Mouse (Mus musculus): ENCODE results near the gene Tmc3. TPM values are rescaled to one million over a fixed set of nuclear protein-coding genes. Genes with fewer than 3 reads are reported as not detected.

Tmc3 gene
- polyA plus RNA-seq, 1 experiment from 2014 or later: 0.38 TPM

GRCm38 (mm10) chr7:83632682-83633120, 48.0 kb downstream of the Tmc3 start:
- peaks cover 27% of the 10 kb centered on the region for H3K4me1 ChIP-seq
- H3K9me3 ChIP-seq (replicated peaks): no peaks in the 10 kb centered on the region
- peaks cover 14% of the 10 kb centered on the region for H3K36me3 ChIP-seq
- peak overlapping the region; percentile 75 for H3K4me3 ChIP-seq
- DNase-seq (ENCODE audit: low spot score): no peak
- 62% methylated on average over 6 of the region's 6 CpGs for WGBS
- H3K27ac ChIP-seq (replicated peaks): no peak overlapping the region
- 0 out of 2 replicates have a peak, but pooled peaks cover 5% of the 10 kb centered on the region for H3K27me3 ChIP-seq (ENCODE audit: low read depth, poor library complexity, severe bottlenecking)

DNA sequence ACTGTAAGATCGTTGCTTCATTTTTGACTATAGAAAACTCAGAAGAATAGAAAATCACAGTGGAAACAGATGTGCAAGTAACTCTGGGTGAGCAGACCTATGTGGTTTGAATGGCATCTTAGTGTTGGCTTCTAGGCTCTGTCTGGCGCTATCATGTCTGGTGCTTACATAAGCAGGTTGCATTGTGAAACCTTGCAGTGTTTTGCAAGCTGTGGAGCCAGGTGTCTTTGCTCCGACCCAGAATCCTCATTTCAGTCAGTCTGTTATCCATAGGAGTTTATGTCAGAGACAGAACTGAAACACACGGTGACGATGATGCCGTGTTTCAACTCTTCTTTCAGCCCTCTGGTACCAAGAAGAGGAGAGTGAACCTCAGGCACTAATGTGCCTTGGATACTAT, 49.1 kb downstream of the Tmc3 start:
- Histone ChIP-seq H3K27ac (replicated peaks) (no peak overlapping the region), H3K9me3 (replicated peaks) (no peaks in the 10 kb centered on the region), H3K36me3 (peaks cover 22% of the 10 kb centered on the region), H3K4me3 (no peak overlapping the region), H3K27me3 (ENCODE audit: low read depth, poor library complexity, severe bottlenecking) (0 out of 2 replicates have a peak, but pooled peaks cover 5% of the 10 kb centered on the region), H3K4me1 (peaks cover 27% of the 10 kb centered on the region)
- no peak for DNase-seq (ENCODE audit: low spot score)
- 93% methylated on average over 6 of the region's 6 CpGs for WGBS

DNA sequence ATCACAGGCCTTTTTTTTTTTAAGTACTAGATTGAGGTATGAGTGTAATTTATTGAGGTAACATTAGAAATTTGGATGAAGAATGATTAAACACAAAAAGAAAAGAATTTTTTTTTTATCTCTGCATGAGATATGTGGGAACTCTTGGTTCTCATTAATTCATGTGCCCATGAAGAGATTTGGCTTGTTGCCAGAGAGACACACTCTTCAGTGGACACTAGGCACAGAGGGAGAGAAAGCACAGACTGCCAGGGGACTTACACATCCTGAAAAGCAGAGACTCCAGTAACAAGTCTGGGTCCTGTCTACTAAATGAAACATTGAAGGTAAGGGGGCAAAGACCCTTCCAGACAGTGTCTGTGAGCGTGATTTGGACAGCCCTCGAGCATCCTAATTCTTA, 51.0 kb downstream of the Tmc3 start:
- Histone ChIP-seq H3K9me3 (replicated peaks) (no peaks in the 10 kb centered on the region), H3K27me3 (ENCODE audit: low read depth, poor library complexity, severe bottlenecking) (0 out of 2 replicates have a peak, but pooled peaks cover 5% of the 10 kb centered on the region), H3K27ac (replicated peaks) (no peak overlapping the region), H3K4me3 (no peak overlapping the region), H3K36me3 (peaks cover 31% of the 10 kb centered on the region), H3K4me1 (peaks cover 27% of the 10 kb centered on the region)
- DNase-seq (ENCODE audit: low spot score): no peak
- WGBS: 95% methylated on average over 2 of the region's 2 CpGs

GRCm38 (mm10) chr7:83636425-83636824, 51.7 kb downstream of the Tmc3 start:
- Histone ChIP-seq H3K36me3 (peaks cover 36% of the 10 kb centered on the region), H3K27me3 (ENCODE audit: low read depth, poor library complexity, severe bottlenecking) (0 out of 2 replicates have a peak, but pooled peaks cover 5% of the 10 kb centered on the region), H3K4me3 (no peak overlapping the region), H3K27ac (replicated peaks) (no peak overlapping the region), H3K4me1 (peaks cover 25% of the 10 kb centered on the region), H3K9me3 (replicated peaks) (no peaks in the 10 kb centered on the region)
- DNase-seq (ENCODE audit: low spot score): no peak
- WGBS: 89% methylated on average over 8 of the region's 8 CpGs

DNA sequence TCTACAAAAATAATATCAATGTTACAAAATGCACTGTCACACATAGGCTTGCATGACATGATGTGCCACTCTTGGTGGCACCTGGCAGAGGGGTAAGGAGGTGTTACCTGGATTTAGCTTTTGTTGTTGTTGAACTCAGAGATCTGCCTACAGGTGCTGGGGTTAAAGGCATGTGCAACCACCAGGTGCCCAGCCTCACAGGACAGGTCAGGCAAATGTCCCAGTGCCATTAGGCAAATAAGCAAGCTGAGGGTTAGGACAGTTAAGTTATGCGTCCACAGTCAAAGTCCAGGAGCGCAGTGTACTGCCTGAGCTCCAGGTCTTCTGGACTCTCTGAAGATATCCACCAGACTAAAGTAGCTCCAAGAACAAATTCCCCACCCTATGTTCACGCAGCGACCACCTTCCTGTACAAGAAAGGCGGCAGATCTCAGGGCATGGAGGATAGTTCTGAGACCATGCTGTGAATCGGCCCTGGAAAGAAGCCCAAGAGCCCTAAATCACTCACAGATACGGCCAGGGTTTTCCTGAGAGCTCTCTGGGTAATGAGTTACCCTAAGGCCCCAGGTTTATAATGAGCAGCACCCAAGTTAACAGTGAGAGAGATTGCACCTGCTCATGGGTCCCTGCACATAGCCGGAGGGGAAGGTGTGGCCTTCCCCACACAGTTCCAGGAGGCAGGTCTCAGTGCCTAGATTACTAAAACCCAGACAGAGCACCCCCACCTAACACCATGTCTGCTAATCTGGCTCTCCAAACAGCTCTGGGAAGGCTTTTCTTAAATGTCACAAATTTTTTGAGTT, 53.3 kb downstream of the Tmc3 start:
- Histone ChIP-seq H3K36me3 (peaks cover 36% of the 10 kb centered on the region), H3K4me1 (peaks cover 12% of the 10 kb centered on the region), H3K9me3 (replicated peaks) (no peaks in the 10 kb centered on the region), H3K4me3 (no peak overlapping the region), H3K27ac (replicated peaks) (no peak overlapping the region), H3K27me3 (ENCODE audit: low read depth, poor library complexity, severe bottlenecking) (no peaks in the 10 kb centered on the region)
- 93% methylated on average over 8 of the region's 8 CpGs for WGBS
- no peak for DNase-seq (ENCODE audit: low spot score)

DNA sequence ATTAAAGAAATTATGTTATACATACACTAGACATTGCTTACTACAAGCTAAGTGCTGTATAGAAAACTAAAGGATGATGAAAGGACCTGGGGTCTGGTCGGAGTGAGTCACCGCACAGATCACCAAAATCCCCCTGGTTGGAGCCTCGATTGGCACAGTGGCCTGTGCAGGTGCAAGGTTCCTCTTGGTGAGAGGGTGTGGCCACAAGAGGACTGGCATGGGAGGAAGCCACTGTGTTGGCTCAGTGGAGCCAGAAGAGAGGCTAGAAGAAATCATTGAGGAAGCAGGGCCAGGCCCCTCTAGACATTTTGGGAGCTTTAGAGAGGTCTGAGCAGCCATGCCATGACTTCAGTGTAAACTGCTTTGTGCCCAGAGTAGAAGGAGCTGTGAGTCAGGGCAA, 54.4 kb downstream of the Tmc3 start:
- 92% methylated on average over 3 of the region's 3 CpGs for WGBS
- Histone ChIP-seq H3K27me3 (ENCODE audit: low read depth, poor library complexity, severe bottlenecking) (no peaks in the 10 kb centered on the region), H3K36me3 (peaks cover 38% of the 10 kb centered on the region), H3K4me1 (peaks cover 6% of the 10 kb centered on the region), H3K9me3 (replicated peaks) (no peaks in the 10 kb centered on the region), H3K4me3 (no peak overlapping the region), H3K27ac (replicated peaks) (no peak overlapping the region)
- DNase-seq (ENCODE audit: low spot score): no peak

GRCm38 (mm10) chr7:83640581-83640980, 55.9 kb downstream of the Tmc3 start:
- no peaks in the 10 kb centered on the region for H3K9me3 ChIP-seq (replicated peaks)
- H3K27me3 ChIP-seq (ENCODE audit: low read depth, poor library complexity, severe bottlenecking): no peaks in the 10 kb centered on the region
- 85% methylated on average over 5 of the region's 5 CpGs for WGBS
- H3K4me3 ChIP-seq: no peak overlapping the region
- H3K27ac ChIP-seq (replicated peaks): no peak overlapping the region
- DNase-seq (ENCODE audit: low spot score): no peak
- H3K4me1 ChIP-seq: peaks cover 6% of the 10 kb centered on the region
- H3K36me3 ChIP-seq: peaks cover 36% of the 10 kb centered on the region

DNA sequence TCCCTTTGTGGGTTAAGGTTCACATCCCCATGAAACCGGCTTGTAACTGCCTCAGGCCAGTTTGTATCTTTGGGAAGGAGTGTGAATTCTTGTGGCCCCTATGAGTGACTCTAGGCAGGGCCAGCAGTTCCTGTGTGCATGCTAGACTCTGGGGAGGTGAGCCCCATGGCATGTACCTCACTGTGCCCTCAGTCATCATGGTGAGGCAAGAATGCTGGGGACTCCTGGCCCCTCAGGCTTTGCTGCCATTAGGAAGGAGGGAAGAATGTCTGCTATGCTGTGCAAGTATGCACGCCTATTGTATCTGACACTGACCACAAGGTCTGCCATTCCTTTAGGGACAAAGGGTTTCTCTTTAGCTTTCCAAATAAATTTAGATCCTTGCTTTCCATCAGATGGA, 56.4 kb downstream of the Tmc3 start:
- peaks cover 36% of the 10 kb centered on the region for H3K36me3 ChIP-seq
- H3K9me3 ChIP-seq (replicated peaks): no peaks in the 10 kb centered on the region
- H3K27me3 ChIP-seq (ENCODE audit: low read depth, poor library complexity, severe bottlenecking): no peaks in the 10 kb centered on the region
- H3K4me3 ChIP-seq: no peak overlapping the region
- WGBS: 64% methylated on average over 2 of the region's 2 CpGs
- H3K4me1 ChIP-seq: peaks cover 6% of the 10 kb centered on the region
- H3K27ac ChIP-seq (replicated peaks): peak overlapping the region; percentile 68
- no peak for DNase-seq (ENCODE audit: low spot score)

- peaks cover 17% of the 10 kb centered on the region for H3K36me3 ChIP-seq
- DNase-seq (ENCODE audit: low spot score): no peak
- H3K27ac ChIP-seq (replicated peaks): no peak overlapping the region
- 92% methylated on average over 6 of the region's 6 CpGs for WGBS
- H3K27me3 ChIP-seq (ENCODE audit: low read depth, poor library complexity, severe bottlenecking): no peaks in the 10 kb centered on the region
- H3K4me1 ChIP-seq: peaks cover 6% of the 10 kb centered on the region
- no peaks in the 10 kb centered on the region for H3K9me3 ChIP-seq (replicated peaks)
- no peak overlapping the region for H3K4me3 ChIP-seq
Observed at GRCm38 (mm10) chr7:83643581-83643980, 58.9 kb downstream of the Tmc3 start.

DNA sequence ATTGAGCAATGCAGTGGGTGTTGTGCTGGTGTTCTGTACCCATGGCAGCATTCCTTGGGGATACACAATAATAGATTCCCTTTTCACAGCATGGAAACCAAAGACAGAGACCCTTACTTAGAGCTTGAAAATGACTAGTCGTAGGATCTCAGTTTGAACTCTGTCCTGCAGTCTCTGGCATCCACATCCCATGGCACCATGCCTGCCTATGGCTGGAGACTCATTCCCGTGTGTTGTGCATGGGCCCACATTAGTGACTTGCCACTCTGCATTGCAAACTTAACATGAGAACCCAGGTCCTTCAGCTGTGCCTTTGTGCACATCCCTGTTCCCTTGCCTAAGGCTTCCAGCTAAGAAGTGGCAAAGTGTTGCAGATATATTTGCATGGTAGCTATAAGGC, 60.0 kb downstream of the Tmc3 start:
- Histone ChIP-seq H3K9me3 (replicated peaks) (no peaks in the 10 kb centered on the region), H3K4me1 (peaks cover 6% of the 10 kb centered on the region), H3K36me3 (peaks cover 13% of the 10 kb centered on the region), H3K4me3 (no peak overlapping the region), H3K27me3 (ENCODE audit: low read depth, poor library complexity, severe bottlenecking) (no peaks in the 10 kb centered on the region), H3K27ac (replicated peaks) (no peak overlapping the region)
- DNase-seq (ENCODE audit: low spot score): no peak
- WGBS: 89% methylated on average over 2 of the region's 2 CpGs

- Histone ChIP-seq H3K36me3 (peaks cover 10% of the 10 kb centered on the region), H3K4me3 (no peak overlapping the region), H3K4me1 (peaks cover 6% of the 10 kb centered on the region), H3K27me3 (ENCODE audit: low read depth, poor library complexity, severe bottlenecking) (no peaks in the 10 kb centered on the region), H3K9me3 (replicated peaks) (no peaks in the 10 kb centered on the region), H3K27ac (replicated peaks) (no peak overlapping the region)
- no peak for DNase-seq (ENCODE audit: low spot score)
- WGBS: 71% methylated on average over 5 of the region's 5 CpGs
Observed at GRCm38 (mm10) chr7:83645476-83645875, 60.7 kb downstream of the Tmc3 start.

DNA sequence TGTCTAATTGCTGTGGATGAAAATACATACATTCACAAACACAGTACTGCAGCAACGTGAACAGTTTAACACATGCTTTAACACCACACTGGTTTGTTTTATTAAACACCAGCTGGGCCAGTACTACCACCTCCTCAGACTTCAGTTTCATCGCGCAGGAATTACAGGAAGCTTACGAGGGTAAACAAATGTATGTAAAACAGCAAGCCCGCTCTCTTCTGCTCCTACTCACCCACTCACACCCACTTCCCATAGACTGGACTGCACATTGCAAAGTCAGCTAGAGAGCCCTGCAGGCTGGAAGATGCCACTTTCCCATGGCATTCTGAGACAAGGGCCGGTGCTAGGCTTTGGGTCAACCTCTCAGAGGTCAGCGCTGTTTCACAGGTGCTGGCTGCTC, 64.1 kb downstream of the Tmc3 start:
- H3K27ac ChIP-seq (replicated peaks): no peak overlapping the region
- 86% methylated on average over 7 of the region's 7 CpGs for WGBS
- H3K4me3 ChIP-seq: no peak overlapping the region
- DNase-seq (ENCODE audit: low spot score): no peak
- H3K27me3 ChIP-seq (ENCODE audit: low read depth, poor library complexity, severe bottlenecking): no peaks in the 10 kb centered on the region
- no peaks in the 10 kb centered on the region for H3K36me3 ChIP-seq
- no peaks in the 10 kb centered on the region for H3K9me3 ChIP-seq (replicated peaks)
- H3K4me1 ChIP-seq: no peaks in the 10 kb centered on the region

DNA sequence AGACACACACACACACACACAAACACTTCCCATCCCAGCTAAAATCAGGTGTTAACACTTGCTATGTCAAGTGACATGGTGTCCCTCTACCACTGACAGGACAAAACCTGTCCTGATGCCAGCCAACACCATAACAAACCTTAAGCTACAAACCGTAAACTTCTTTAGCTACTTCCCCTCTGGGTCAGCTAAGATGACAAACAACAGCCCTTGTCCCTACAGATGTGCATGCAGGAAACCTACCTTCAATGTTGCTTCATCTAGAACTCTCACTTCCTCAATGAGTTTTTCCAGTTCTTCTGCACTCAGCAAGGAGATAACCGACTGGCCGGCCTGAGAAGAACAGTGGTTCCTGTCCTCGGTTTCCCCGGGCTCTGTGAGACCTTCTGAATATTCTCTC, 65.9 kb downstream of the Tmc3 start:
- H3K4me1 ChIP-seq: no peaks in the 10 kb centered on the region
- 93% methylated on average over 5 of the region's 5 CpGs for WGBS
- no peaks in the 10 kb centered on the region for H3K27me3 ChIP-seq (ENCODE audit: low read depth, poor library complexity, severe bottlenecking)
- no peak overlapping the region for H3K4me3 ChIP-seq
- no peaks in the 10 kb centered on the region for H3K9me3 ChIP-seq (replicated peaks)
- no peak overlapping the region for H3K27ac ChIP-seq (replicated peaks)
- no peaks in the 10 kb centered on the region for H3K36me3 ChIP-seq
- DNase-seq (ENCODE audit: low spot score): no peak

Data from midbrain, embryonic 10.5 days (tissue).